Mouse (Mus musculus) cortical plate, adult 2 months (tissue): ENCODE measurements at regions not wholly inside any gene's neighbourhood (a gene's known extent, or its start where the extent isn't known, plus 50 kb on each side); places are given as distances from the start of the nearest gene placed in this dataset.

Experiments
- CTCF ChIP-seq: fragments of 200-500 bp; IDR thresholded peaks from 2 replicates; pipeline ENCODE4 v1.5.1; 2011; ENCODE audit warnings: mild to moderate bottlenecking, control low read depth, low read length; ENCODE audit not compliant: insufficient read depth; ENCODE audit errors: extremely low read depth
- POLR2A ChIP-seq: fragments of 200-500 bp; IDR thresholded peaks from 2 replicates; pipeline ENCODE4 v1.6.1; 2011; ENCODE audit warnings: mild to moderate bottlenecking, low read length, control low read depth; ENCODE audit not compliant: insufficient read depth; ENCODE audit errors: extremely low read depth

- no peak for TF ChIP-seq POLR2A
- TF ChIP-seq CTCF, result no peak
Measured at GRCm38 (mm10) chr12:54566532-54567425, 89.6 kb downstream of the Sptssa start.
